Mouse (Mus musculus): ENCODE results near the gene Tnfrsf11a.
"Not testable (repeated sequence)": the region's sequence is repeated elsewhere in the genome, so short reads cannot be mapped to it uniquely, and the experiment has no call there.

- TF ChIP-seq MYOG (IDR thresholded peaks at IDR 0.05; ENCODE audit: control insufficient read depth in 1 of 3, insufficient read depth in 1 of 3, insufficient read length in 2 of 3, low read depth in 2 of 3); SRF (IDR thresholded peaks at IDR 0.05; ENCODE audit: control insufficient read depth, insufficient read length, low read depth); MYOD1 (IDR thresholded peaks at IDR 0.05; ENCODE audit: control insufficient read depth in 1 of 3, insufficient read length in 2 of 3, low read depth in 2 of 3); POLR2A (IDR thresholded peaks at IDR 0.05; ENCODE audit: insufficient read length, low read depth); POLR2AphosphoS2 (IDR thresholded peaks at IDR 0.05; ENCODE audit: insufficient read length, low read depth); CEBPB (IDR thresholded peaks at IDR 0.05; ENCODE audit: insufficient read depth, poor library complexity, severe bottlenecking); TCF12 (IDR thresholded peaks at IDR 0.05; ENCODE audit: insufficient read depth, poor library complexity, severe bottlenecking); MAX (IDR thresholded peaks at IDR 0.05; ENCODE audit: low read depth); USF1 (IDR thresholded peaks at IDR 0.05; ENCODE audit: low read depth); E2F4 (IDR thresholded peaks at IDR 0.05; ENCODE audit: insufficient read depth); REST (IDR thresholded peaks at IDR 0.05; ENCODE audit: insufficient read depth, insufficient read length); TCF3 (IDR thresholded peaks at IDR 0.05; ENCODE audit: insufficient read length, low read depth): not testable (repeated sequence)
These were observed 14.4 kb upstream of the Tnfrsf11a start for GRCm38 (mm10) chr1:105766099-105766498.
